Mouse (Mus musculus): ENCODE measurements at regions not wholly inside any gene's neighbourhood (a gene's known extent, or its start where the extent isn't known, plus 50 kb on each side); places are given as distances from the start of the nearest gene placed in this dataset.

- H3K27ac ChIP-seq (ENCODE audit: insufficient read depth, low read depth, low read length) = no peak overlapping the region
- 84% methylated on average over 2 of the region's 2 CpGs for WGBS
- H3K4me3 ChIP-seq (ENCODE audit: insufficient read depth, low read depth, low read length) = no peak overlapping the region
- no peaks in the 10 kb centered on the region for H3K27me3 ChIP-seq (replicated peaks; ENCODE audit: control insufficient read depth, insufficient read depth, low read length)
- H3K36me3 ChIP-seq (ENCODE audit: control insufficient read depth, insufficient read depth, low read length) = no peaks in the 10 kb centered on the region
- DNase-seq = no peak
- TF ChIP-seq CTCF (conservative IDR thresholded peaks at IDR 0.05; ENCODE audit: insufficient read depth, insufficient read length, low read depth, low read length) (no peak), POLR2A (IDR thresholded peaks at IDR 0.05; ENCODE audit: low read depth, low read length) (no peak)
- H3K4me1 ChIP-seq (ENCODE audit: control insufficient read depth, insufficient read depth, low read length) = no peaks in the 10 kb centered on the region
These were observed 56.6 kb downstream of the Zfp503 start for GRCm38 (mm10) chr14:21932771-21933170.

GRCm38 (mm10) chr14:21931944-21932343 lies 57.5 kb downstream of the Zfp503 start:
- Histone ChIP-seq H3K27ac (ENCODE audit: insufficient read depth, low read depth, low read length) (no peak overlapping the region), H3K36me3 (ENCODE audit: control insufficient read depth, insufficient read depth, low read length) (no peaks in the 10 kb centered on the region), H3K4me3 (ENCODE audit: insufficient read depth, low read depth, low read length) (no peak overlapping the region), H3K27me3 (replicated peaks; ENCODE audit: control insufficient read depth, insufficient read depth, low read length) (no peaks in the 10 kb centered on the region), H3K4me1 (ENCODE audit: control insufficient read depth, insufficient read depth, low read length) (no peaks in the 10 kb centered on the region)
- TF ChIP-seq POLR2A (IDR thresholded peaks at IDR 0.05; ENCODE audit: low read depth, low read length) (no peak), CTCF (conservative IDR thresholded peaks at IDR 0.05; ENCODE audit: insufficient read depth, insufficient read length, low read depth, low read length) (no peak)
- no peak for DNase-seq
- 76% methylated on average over 7 of the region's 7 CpGs for WGBS

DNA sequence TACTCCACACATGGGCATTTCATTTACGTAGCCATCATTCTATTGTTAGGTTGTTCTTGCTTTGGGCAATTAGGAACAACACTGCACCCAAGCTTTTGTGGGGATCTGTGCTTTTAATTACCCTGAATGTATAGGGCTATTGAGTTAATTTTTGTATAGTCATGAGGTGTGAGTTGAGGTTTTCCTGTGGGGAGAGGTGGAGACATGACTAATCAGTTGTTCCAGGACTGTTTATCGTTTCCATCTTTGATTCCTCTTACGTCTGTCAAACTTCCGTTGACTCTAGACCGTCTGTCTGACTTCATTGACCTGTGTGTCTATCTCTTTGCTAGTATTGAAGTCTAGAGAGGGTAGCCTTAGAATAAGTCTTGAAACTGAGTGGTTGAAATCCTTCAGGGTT lies 60.4 kb downstream of the Zfp503 start:
- no peaks in the 10 kb centered on the region for H3K4me1 ChIP-seq (ENCODE audit: control insufficient read depth, insufficient read depth, low read length)
- TF ChIP-seq POLR2A (IDR thresholded peaks at IDR 0.05; ENCODE audit: low read depth, low read length) = no peak
- TF ChIP-seq CTCF (conservative IDR thresholded peaks at IDR 0.05; ENCODE audit: insufficient read depth, insufficient read length, low read depth, low read length) = no peak

GRCm38 (mm10) chr14:21916671-21917070 lies 67.9 kb upstream of the Comtd1 start:
- TF ChIP-seq POLR2A (IDR thresholded peaks at IDR 0.05; ENCODE audit: low read depth, low read length) (no peak), CTCF (conservative IDR thresholded peaks at IDR 0.05; ENCODE audit: insufficient read depth, insufficient read length, low read depth, low read length) (no peak)
- Histone ChIP-seq H3K4me1 (ENCODE audit: control insufficient read depth, insufficient read depth, low read length) (no peaks in the 10 kb centered on the region), H3K27ac (ENCODE audit: insufficient read depth, low read depth, low read length) (no peak overlapping the region), H3K4me3 (ENCODE audit: insufficient read depth, low read depth, low read length) (no peak overlapping the region), H3K27me3 (replicated peaks; ENCODE audit: control insufficient read depth, insufficient read depth, low read length) (no peaks in the 10 kb centered on the region), H3K36me3 (ENCODE audit: control insufficient read depth, insufficient read depth, low read length) (no peaks in the 10 kb centered on the region)
- 91% methylated on average over 3 of the region's 3 CpGs for WGBS
- no peak for DNase-seq

More for the DNA sequence above, 60.4 kb downstream of the Zfp503 start:
- no peaks in the 10 kb centered on the region for H3K27me3 ChIP-seq (replicated peaks; ENCODE audit: control insufficient read depth, insufficient read depth, low read length)
- H3K4me3 ChIP-seq (ENCODE audit: insufficient read depth, low read depth, low read length) = no peak overlapping the region
- no peaks in the 10 kb centered on the region for H3K36me3 ChIP-seq (ENCODE audit: control insufficient read depth, insufficient read depth, low read length)
- WGBS = 79% methylated on average over 5 of the region's 5 CpGs
- DNase-seq = no peak
- H3K27ac ChIP-seq (ENCODE audit: insufficient read depth, low read depth, low read length) = no peak overlapping the region

DNA sequence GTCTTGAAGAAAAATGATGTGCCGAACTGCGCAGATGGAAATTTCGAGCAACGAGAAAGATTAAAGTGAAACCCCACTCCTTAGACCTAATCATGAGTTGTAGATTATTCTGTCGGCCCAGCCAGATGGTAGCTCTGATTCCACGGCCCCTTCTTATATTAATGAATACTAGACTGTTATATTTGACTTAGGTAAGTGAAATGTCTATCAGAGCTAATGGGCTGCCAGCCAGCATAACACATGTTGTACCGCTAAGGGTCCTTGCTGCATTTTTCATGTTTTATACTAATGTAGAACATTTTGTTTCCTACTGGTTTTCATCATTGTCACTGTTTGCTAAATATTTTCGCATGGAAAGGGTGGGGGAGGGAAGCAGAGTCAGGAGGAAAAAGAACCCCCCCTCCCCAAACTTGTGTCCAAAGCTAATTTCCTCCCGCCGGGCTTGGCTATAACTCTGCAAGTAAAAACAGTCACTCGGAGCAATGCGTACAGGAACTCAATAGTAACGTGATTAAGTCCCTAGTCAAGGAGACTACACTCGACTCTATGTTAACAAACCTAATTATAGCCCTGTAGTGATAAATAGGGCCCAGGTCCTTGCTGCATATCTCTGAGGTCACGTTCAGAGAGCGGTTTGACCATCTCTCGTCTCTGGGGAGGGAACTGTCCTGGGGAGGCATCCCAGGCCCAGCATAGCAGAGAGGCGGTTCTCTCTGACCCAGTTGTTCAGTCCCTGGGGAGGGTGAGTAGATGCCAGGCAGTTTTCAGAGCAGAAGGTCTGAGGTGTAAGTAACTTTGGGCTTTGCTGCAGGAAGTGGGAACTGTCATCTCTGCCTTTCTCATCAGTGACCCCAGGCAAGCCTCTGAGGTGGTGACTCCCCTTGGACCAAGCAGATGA lies 56.0 kb upstream of the Comtd1 start:
- Histone ChIP-seq H3K27ac (ENCODE audit: insufficient read depth, low read depth, low read length) (no peak overlapping the region), H3K4me1 (ENCODE audit: control insufficient read depth, insufficient read depth, low read length) (no peaks in the 10 kb centered on the region), H3K27me3 (replicated peaks; ENCODE audit: control insufficient read depth, insufficient read depth, low read length) (no peaks in the 10 kb centered on the region), H3K4me3 (ENCODE audit: insufficient read depth, low read depth, low read length) (no peak overlapping the region), H3K36me3 (ENCODE audit: control insufficient read depth, insufficient read depth, low read length) (no peaks in the 10 kb centered on the region)
- TF ChIP-seq CTCF (conservative IDR thresholded peaks at IDR 0.05; ENCODE audit: insufficient read depth, insufficient read length, low read depth, low read length) = no peak
- no peak for TF ChIP-seq POLR2A (IDR thresholded peaks at IDR 0.05; ENCODE audit: low read depth, low read length)
- peak; percentile 7 for DNase-seq
- 45% methylated on average over 18 of the region's 18 CpGs for WGBS

DNA sequence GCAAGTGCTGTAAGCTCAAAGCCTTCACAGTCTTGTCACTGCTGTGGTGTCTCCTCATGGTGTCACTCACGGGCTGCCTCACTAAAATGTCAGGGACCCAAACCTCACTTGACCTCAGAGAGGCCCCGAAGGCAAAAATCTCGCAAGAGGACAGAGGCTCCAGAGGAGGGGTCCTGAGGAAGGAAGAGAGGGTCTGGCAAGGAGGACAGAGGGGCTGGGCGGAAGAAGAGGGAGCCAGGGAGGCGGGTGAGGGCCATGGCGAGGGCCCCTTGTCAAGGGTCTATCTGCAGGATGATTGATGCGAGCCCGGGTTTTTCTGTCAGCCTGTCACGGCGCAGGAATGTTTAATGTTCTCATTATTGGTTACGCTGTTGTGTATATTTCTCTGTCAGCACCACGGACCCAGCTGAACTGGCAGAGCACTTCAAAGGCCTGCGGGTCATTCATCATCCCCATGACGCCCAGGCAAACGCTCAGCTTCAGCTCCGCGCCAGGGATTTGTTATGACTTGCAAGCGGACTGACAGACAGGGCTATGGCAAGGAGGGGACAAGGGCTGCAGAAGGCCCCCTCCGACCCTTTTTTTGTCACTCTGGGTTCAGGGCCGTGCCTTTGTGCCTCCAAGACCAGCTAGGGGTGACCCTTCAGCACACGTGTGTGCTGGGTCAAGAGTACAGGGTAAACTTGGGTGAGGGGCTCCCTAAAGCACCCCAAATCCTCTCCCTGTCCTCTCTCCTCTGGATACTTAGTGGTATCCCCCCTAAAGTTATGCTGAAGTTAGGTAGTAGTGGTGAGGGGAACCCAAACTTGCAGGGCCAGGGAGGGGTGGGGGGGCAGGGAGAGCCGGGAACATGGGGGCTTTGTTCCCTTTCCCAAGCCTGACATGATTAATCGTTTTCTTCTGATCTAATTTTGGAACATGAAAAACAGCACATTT lies 55.1 kb upstream of the Comtd1 start:
- peak; percentile 29 for DNase-seq
- no peak for TF ChIP-seq POLR2A (IDR thresholded peaks at IDR 0.05; ENCODE audit: low read depth, low read length)
- no peak for TF ChIP-seq CTCF (conservative IDR thresholded peaks at IDR 0.05; ENCODE audit: insufficient read depth, insufficient read length, low read depth, low read length)
- Histone ChIP-seq H3K36me3 (ENCODE audit: control insufficient read depth, insufficient read depth, low read length) (no peaks in the 10 kb centered on the region), H3K27me3 (replicated peaks; ENCODE audit: control insufficient read depth, insufficient read depth, low read length) (no peaks in the 10 kb centered on the region), H3K4me3 (ENCODE audit: insufficient read depth, low read depth, low read length) (no peak overlapping the region), H3K27ac (ENCODE audit: insufficient read depth, low read depth, low read length) (no peak overlapping the region), H3K4me1 (ENCODE audit: control insufficient read depth, insufficient read depth, low read length) (no peaks in the 10 kb centered on the region)
- 17% methylated on average over 23 of the region's 23 CpGs for WGBS

DNA sequence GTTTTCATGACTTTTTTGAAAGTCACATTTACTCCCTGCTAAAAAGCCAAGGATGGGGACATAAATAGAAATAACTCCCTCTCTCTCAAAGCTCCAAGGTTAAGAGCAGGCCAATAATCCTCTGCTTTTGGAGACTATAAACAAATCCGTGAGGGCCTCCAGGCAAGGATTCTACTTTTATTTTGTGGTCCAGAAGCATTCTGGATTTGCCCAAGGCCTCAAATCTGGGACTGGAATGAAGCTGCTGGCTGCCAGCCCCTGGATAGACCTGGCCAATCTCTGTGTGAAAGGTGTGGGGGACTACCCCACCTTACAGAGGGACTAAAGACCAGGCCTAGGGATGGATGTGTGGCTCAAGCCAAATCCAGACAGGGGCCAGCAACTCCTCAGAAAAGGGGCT lies 54.1 kb upstream of the Comtd1 start:
- Histone ChIP-seq H3K4me1 (ENCODE audit: control insufficient read depth, insufficient read depth, low read length) (no peaks in the 10 kb centered on the region), H3K36me3 (ENCODE audit: control insufficient read depth, insufficient read depth, low read length) (no peaks in the 10 kb centered on the region), H3K27ac (ENCODE audit: insufficient read depth, low read depth, low read length) (no peak overlapping the region), H3K27me3 (replicated peaks; ENCODE audit: control insufficient read depth, insufficient read depth, low read length) (no peaks in the 10 kb centered on the region), H3K4me3 (ENCODE audit: insufficient read depth, low read depth, low read length) (no peak overlapping the region)
- DNase-seq = no peak
- TF ChIP-seq POLR2A (IDR thresholded peaks at IDR 0.05; ENCODE audit: low read depth, low read length) (no peak), CTCF (conservative IDR thresholded peaks at IDR 0.05; ENCODE audit: insufficient read depth, insufficient read length, low read depth, low read length) (no peak)
- WGBS = 93% methylated on average over 1 of the region's 1 CpGs

Measured in kidney, adult 2 months (tissue).